Mouse (Mus musculus): ENCODE measurements around the gene Evi2b. TPM values are rescaled to one million over a fixed set of nuclear protein-coding genes. Genes with fewer than 3 reads are reported as not detected.

Gene Evi2b
- polyA plus RNA-seq, 1 experiment from 2014 or later: 0.24 TPM

DNA sequence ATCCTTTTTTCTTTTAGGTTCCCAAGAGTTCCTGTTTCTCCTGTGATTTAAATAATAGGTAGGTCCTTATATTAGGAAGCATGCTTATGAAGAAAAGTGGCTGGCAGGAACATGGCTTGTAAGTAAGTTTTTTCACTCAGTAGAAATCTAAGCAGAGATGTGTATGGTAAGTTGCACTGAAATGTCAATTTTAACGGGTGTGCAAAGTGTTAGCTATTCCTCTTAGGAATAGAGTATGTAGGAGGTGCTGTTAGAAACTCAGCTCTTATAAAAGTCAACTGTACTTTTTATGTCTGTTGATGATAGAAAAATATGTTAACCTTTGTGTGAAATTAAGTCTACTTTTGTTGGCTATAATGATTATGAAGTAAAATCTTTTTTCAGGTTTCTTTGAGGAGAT lies 55.5 kb downstream of the Evi2b start:
- Histone ChIP-seq H3K9ac (ENCODE audit: low read length) (no peak overlapping the region), H3K27me3 (replicated peaks; ENCODE audit: control insufficient read depth, insufficient read depth, low read length) (no peaks in the 10 kb centered on the region), H3K36me3 (ENCODE audit: control insufficient read depth, insufficient read depth, low read length) (peaks cover 55% of the 10 kb centered on the region), H3K4me3 (ENCODE audit: low read depth, low read length) (no peak overlapping the region), H3K4me1 (ENCODE audit: control insufficient read depth, insufficient read depth, low read length) (no peaks in the 10 kb centered on the region), H3K27ac (ENCODE audit: low read depth, low read length) (no peak overlapping the region), H3K4me2 (ENCODE audit: low read length) (no peak overlapping the region), H3K9me3 (replicated peaks; ENCODE audit: control insufficient read depth, low read length) (no peaks in the 10 kb centered on the region)
- no peak for ATAC-seq
- no peak for DNase-seq (ENCODE audit: low spot score)
- WGBS: 84% methylated on average over 1 of the region's 1 CpGs

Other genes with a start within 250 kb of the Evi2b start
- gene Gm9964, start 226.9 kb downstream of the Evi2b start, polyA plus RNA-seq (2014; fragmentation: Nextera tagmentation; extraction: Ambion mirVana): not detected in 2 replicates
- gene Nf1, start 184.1 kb downstream of the Evi2b start, polyA plus RNA-seq (2014; fragmentation: Nextera tagmentation; extraction: Ambion mirVana): 9.8 and 9.9 TPM in 2 replicates
- gene Omg, start 19.7 kb downstream of the Evi2b start, polyA plus RNA-seq (2014; fragmentation: Nextera tagmentation; extraction: Ambion mirVana): 3.4 and 4.4 TPM in 2 replicates
- gene Evi2, start 6.8 kb upstream of the Evi2b start, polyA plus RNA-seq (2014; fragmentation: Nextera tagmentation; extraction: Ambion mirVana): 0.24 and 0.48 TPM in 2 replicates
- 1.9 and 2.8 TPM in 2 replicates for gene Evi2a, start 6.8 kb upstream of the Evi2b start, polyA plus RNA-seq (2014; fragmentation: Nextera tagmentation; extraction: Ambion mirVana)
- 13.2 and 16.6 TPM in 2 replicates for gene Rab11fip4, start 67.5 kb upstream of the Evi2b start, polyA plus RNA-seq (2014; fragmentation: Nextera tagmentation; extraction: Ambion mirVana)

All from forebrain, embryonic 14.5 days (tissue).